Mouse (Mus musculus) neural tube, embryonic 14.5 days (tissue): ENCODE results near the gene Dppa1. TPM values are rescaled to one million over a fixed set of nuclear protein-coding genes. Genes with fewer than 3 reads are reported as not detected.
"Not testable (repeated sequence)": the region's sequence is repeated elsewhere in the genome, so short reads cannot be mapped to it uniquely, and the experiment has no call there.

Source experiments
- ATAC-seq: fragments of 200-750 bp; cut with Nextera tagmentation; 2 replicates; pipeline ENCODE4 v1.8.0; 2017; ENCODE audit warnings: low read depth, mild to moderate bottlenecking, moderate TSS enrichment, moderate library complexity
- H3K27ac ChIP-seq: fragments of 300-500 bp; sonication (generic); 2 replicates; pipeline ENCODE4 v1.5.1; 2014; ENCODE audit warnings: low read depth, mild to moderate bottlenecking, control low read depth, low read length, moderate library complexity, mixed read lengths
- H3K27me3 ChIP-seq: fragments of 300-500 bp; sonication (generic); 2 replicates; pipeline ENCODE4 v1.6.1; 2014; ENCODE audit warnings: low read length; ENCODE audit not compliant: control insufficient read depth, insufficient read depth
- H3K36me3 ChIP-seq: fragments of 300-500 bp; sonication (generic); 2 replicates; pipeline ENCODE4 v1.6.1; 2014; ENCODE audit warnings: low read length, mixed read lengths; ENCODE audit not compliant: control insufficient read depth, insufficient read depth
- H3K4me1 ChIP-seq: fragments of 300-500 bp; sonication (generic); 2 replicates; pipeline ENCODE4 v1.6.1; 2014; ENCODE audit warnings: low read length; ENCODE audit not compliant: control insufficient read depth, insufficient read depth
- H3K4me2 ChIP-seq: fragments of 300-500 bp; sonication (generic); 2 replicates; pipeline ENCODE4 v1.6.1; 2014; ENCODE audit warnings: mild to moderate bottlenecking, low read depth, low read length, control low read depth
- H3K4me3 ChIP-seq: fragments of 300-500 bp; sonication (generic); 2 replicates; pipeline ENCODE4 v1.5.1; 2014; ENCODE audit warnings: low read depth, low read length, control low read depth, mixed read lengths
- H3K9ac ChIP-seq: fragments of 300-500 bp; sonication (generic); replicated peaks from 2 replicates; pipeline ENCODE4 v1.6.1; 2014; ENCODE audit warnings: low read depth, mild to moderate bottlenecking, control low read depth, low read length, mixed read lengths
- H3K9me3 ChIP-seq: fragments of 300-500 bp; sonication (generic); 2 replicates; pipeline ENCODE4 v1.6.1; 2016; ENCODE audit warnings: low read length; ENCODE audit not compliant: control insufficient read depth
- WGBS: fragments of 180-500 bp; shearing (Covaris S2); extraction: QIAGEN DNeasy Blood & Tissue Kit; methylation state at CpG from one replicate; pipeline ENCODE4 v1.1.7; 2014; 5-methylcytosine and 5-hydroxymethylcytosine counted together
- polyA plus RNA-seq: library from polyadenylated mRNA; unstranded; fragments of >200 nt; fragmentation: Nextera tagmentation; extraction: Ambion mirVana; gene quantifications from 2 replicates; pipeline ENCODE4 v1.2.1, GENCODE M21; 2014

The Dppa1 gene
- polyA plus RNA-seq, 1 experiment from 2014 or later = not detected

DNA sequence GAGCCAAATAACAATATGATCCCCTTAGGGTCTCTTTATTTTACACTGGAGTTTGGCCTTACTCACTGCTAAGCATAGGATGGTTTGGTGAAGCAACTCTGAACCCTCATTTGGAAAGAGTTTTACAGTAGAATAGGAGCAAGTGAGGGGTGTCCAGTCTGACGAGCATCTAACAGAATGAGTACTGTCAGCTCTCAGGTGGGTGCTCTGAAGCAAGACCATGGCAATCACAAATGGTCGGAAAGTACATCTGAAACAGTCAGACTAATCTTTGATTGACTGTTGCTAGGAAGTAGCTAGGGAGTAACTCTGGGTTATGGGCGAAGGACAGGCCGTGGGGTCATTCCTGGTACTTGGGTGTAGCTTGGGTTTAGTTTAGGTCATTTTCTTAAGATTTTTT, 6.5 kb upstream of the Dppa1 start:
- H3K9me3 ChIP-seq, H3K9ac ChIP-seq, H3K4me3 ChIP-seq, H3K4me2 ChIP-seq, H3K27me3 ChIP-seq, H3K36me3 ChIP-seq, H3K4me1 ChIP-seq, H3K27ac ChIP-seq, ATAC-seq: not testable (repeated sequence)
- WGBS = 89% methylated on average over 4 of the region's 4 CpGs

- peak; percentile 51; the same call in 1 of the 2 replicates for ATAC-seq
- Histone ChIP-seq H3K27me3 (no peaks in the 10 kb centered on the region), H3K4me2 (no peak overlapping the region), H3K27ac (no peak overlapping the region), H3K9ac (no peak overlapping the region), H3K4me1 (no peaks in the 10 kb centered on the region), H3K36me3 (no peaks in the 10 kb centered on the region), H3K9me3 (no peaks in the 10 kb centered on the region), H3K4me3 (no peak overlapping the region)
- 45% methylated on average over 3 of the region's 3 CpGs for WGBS
These were observed 2.6 kb upstream of the Dppa1 start for GRCm38 (mm10) chr11:46631635-46632034.

DNA sequence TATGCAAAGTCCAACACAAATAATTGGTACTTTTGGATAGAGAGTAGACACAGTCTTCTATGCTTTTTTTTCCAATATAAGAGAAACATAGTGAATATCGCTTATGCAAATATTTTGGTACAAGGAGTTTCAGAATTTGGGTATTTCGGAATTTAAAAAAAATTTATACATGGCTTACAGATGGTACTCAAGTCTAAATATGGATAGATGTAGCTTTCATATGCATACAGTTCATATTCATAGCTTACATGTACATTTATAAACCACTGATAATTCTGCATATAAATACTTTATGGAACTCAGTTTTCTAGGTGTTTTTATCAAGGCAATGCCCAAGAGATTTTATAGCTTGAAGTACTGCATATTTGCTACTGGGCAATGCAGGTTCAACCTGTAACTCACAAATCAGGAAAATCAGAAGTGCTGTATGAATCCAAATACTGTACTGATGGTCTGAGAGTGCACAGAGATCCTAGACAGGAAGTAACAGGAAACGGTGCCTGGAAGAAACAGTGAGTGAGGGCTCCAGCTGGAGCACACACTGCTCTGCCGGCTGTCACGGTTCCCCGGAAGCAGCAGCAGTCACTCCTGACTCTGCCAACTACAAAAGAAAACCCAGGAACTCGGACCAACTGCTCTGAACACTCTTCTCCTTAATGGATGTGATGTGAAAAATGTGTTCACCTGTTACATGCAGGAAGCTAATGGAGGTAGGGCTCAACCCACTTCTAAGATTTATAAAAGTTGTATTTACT, 8.5 kb downstream of the Dppa1 start:
- ATAC-seq = no peak
- H3K4me2 ChIP-seq = no peak overlapping the region
- no peaks in the 10 kb centered on the region for H3K9me3 ChIP-seq
- H3K4me1 ChIP-seq = no peaks in the 10 kb centered on the region
- WGBS = 75% methylated on average over 7 of the region's 7 CpGs
- H3K9ac ChIP-seq = no peak overlapping the region
- H3K27me3 ChIP-seq = no peaks in the 10 kb centered on the region
- no peaks in the 10 kb centered on the region for H3K36me3 ChIP-seq
- no peak overlapping the region for H3K27ac ChIP-seq
- no peak overlapping the region for H3K4me3 ChIP-seq

- H3K4me1 ChIP-seq = no peaks in the 10 kb centered on the region
- 100% methylated on average over 1 of the region's 1 CpGs for WGBS
- no peaks in the 10 kb centered on the region for H3K9me3 ChIP-seq
- H3K27me3 ChIP-seq = no peaks in the 10 kb centered on the region
- no peak for ATAC-seq
- H3K27ac ChIP-seq = no peak overlapping the region
- H3K4me3 ChIP-seq = no peak overlapping the region
- H3K36me3 ChIP-seq = no peaks in the 10 kb centered on the region
- H3K4me2 ChIP-seq = no peak overlapping the region
- H3K9ac ChIP-seq = no peak overlapping the region
These were observed 9.1 kb downstream of the Dppa1 start for GRCm38 (mm10) chr11:46619929-46620328.

DNA sequence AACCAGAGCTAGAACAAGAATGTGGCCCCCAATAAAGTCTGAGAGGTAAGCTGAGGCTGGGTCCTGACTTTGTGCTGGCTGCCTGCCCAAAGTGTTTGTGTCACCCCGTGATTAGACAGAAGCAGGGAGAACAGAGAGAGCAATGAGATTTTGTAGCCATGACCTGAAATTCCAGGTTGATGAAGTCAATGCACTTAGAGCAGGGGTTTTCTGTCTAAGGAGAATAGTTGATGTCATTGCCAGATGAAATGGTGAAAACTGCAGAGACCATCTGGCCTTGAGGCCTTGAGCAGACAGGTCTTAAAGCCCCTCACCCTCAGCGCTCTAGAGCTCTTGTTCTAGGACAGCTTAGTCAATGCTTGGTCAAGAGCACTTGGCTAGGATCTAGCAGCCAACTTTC, 36.6 kb downstream of the Dppa1 start:
- no peaks in the 10 kb centered on the region for H3K4me1 ChIP-seq
- H3K4me3 ChIP-seq = no peak overlapping the region
- no peak for ATAC-seq
- no peak overlapping the region for H3K27ac ChIP-seq
- WGBS = 83% methylated on average over 2 of the region's 2 CpGs
- no peak overlapping the region for H3K9ac ChIP-seq
- no peaks in the 10 kb centered on the region for H3K36me3 ChIP-seq
- no peaks in the 10 kb centered on the region for H3K27me3 ChIP-seq
- no peak overlapping the region for H3K4me2 ChIP-seq
- H3K9me3 ChIP-seq = no peaks in the 10 kb centered on the region

GRCm38 (mm10) chr11:46582741-46583140, 46.3 kb downstream of the Dppa1 start:
- Histone ChIP-seq H3K9ac (no peak overlapping the region), H3K27ac (no peak overlapping the region), H3K27me3 (no peaks in the 10 kb centered on the region), H3K4me3 (no peak overlapping the region), H3K36me3 (no peaks in the 10 kb centered on the region), H3K4me1 (no peaks in the 10 kb centered on the region), H3K4me2 (no peak overlapping the region), H3K9me3 (no peaks in the 10 kb centered on the region)
- no peak for ATAC-seq
- 81% methylated on average over 5 of the region's 5 CpGs for WGBS

GRCm38 (mm10) chr11:46580428-46580827, 48.6 kb downstream of the Dppa1 start:
- Histone ChIP-seq H3K9ac (no peak overlapping the region), H3K4me1 (no peaks in the 10 kb centered on the region), H3K27me3 (no peaks in the 10 kb centered on the region), H3K9me3 (no peaks in the 10 kb centered on the region), H3K4me3 (no peak overlapping the region), H3K36me3 (no peaks in the 10 kb centered on the region), H3K4me2 (no peak overlapping the region), H3K27ac (no peak overlapping the region)
- ATAC-seq = no peak
- 84% methylated on average over 3 of the region's 3 CpGs for WGBS

- Histone ChIP-seq H3K27me3 (no peaks in the 10 kb centered on the region), H3K27ac (no peak overlapping the region), H3K4me3 (no peak overlapping the region), H3K4me1 (no peaks in the 10 kb centered on the region), H3K36me3 (no peaks in the 10 kb centered on the region), H3K9me3 (no peaks in the 10 kb centered on the region), H3K4me2 (no peak overlapping the region), H3K9ac (no peak overlapping the region)
- WGBS = 70% methylated on average over 5 of the region's 5 CpGs
- ATAC-seq = no peak
These were observed 50.2 kb downstream of the Dppa1 start for GRCm38 (mm10) chr11:46578771-46579281.

DNA sequence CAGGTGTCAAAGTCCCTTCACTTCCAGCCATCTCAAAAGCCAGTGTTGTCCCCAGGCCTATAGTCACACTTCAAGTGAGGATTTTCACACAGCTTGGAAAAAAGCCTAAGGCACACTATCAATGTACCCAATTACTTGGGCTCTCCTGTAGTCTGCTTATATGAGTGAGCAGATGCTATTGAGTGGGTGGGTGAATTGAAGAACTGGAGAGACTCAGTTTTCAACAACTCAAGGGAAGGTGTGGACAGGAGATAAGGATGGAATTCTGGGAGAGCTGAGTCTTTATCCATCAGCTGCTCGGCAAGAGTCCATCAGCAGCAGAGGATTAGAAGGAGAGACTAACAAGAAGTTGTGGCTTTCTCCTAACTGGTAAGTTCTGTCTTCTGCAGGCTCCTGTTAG, 57.7 kb downstream of the Dppa1 start, which contains the start of gene BC053393:
Gene BC053393, plus strand, starts transcription at position 210 of the 400 bp plus-strand sequence.
- Histone ChIP-seq H3K4me1 (no peaks in the 10 kb centered on the region), H3K27me3 (no peaks in the 10 kb centered on the region), H3K4me3 (no peak within 1 kb of the TSS), H3K4me2 (no peak within 1 kb of the TSS), H3K36me3 (no peaks in the 10 kb centered on the region), H3K27ac (no peak within 1 kb of the TSS), H3K9me3 (no peaks in the 10 kb centered on the region), H3K9ac (no peak within 1 kb of the TSS)
- ATAC-seq = no peak
- WGBS = 91% methylated on average over 1 of the region's 1 CpGs
